Mouse (Mus musculus) myocyte (in vitro differentiated cells): Measurements from ENCODE around the gene Tmem247. TPM values are rescaled to one million over a fixed set of nuclear protein-coding genes. Genes with fewer than 3 reads are reported as not detected.

Source experiments
- H3K27me3 ChIP-seq: one replicate; pipeline ENCODE4 v1.6.1; 2011; ENCODE audit not compliant: control insufficient read depth, insufficient read depth, insufficient read length
- H3K36me3 ChIP-seq: one replicate; pipeline ENCODE4 v1.6.1; 2011; ENCODE audit not compliant: control insufficient read depth, insufficient read depth
- H3K4me2 ChIP-seq: one replicate; pipeline ENCODE4 v1.6.1; 2011; ENCODE audit warnings: low read depth, control low read depth
- H3K4me3 ChIP-seq: one replicate; pipeline ENCODE4 v1.5.1; 2011; ENCODE audit warnings: mild to moderate bottlenecking, control low read depth, moderate library complexity
- H3K79me2 ChIP-seq: one replicate; pipeline ENCODE4 v1.6.1; 2011; ENCODE audit not compliant: control insufficient read depth, insufficient read depth
- H3ac ChIP-seq: one replicate; pipeline ENCODE4 v1.6.1; 2011; ENCODE audit not compliant: control insufficient read depth, insufficient read length
- CEBPB ChIP-seq: IDR thresholded peaks from 2 replicates; pipeline ENCODE4 v1.6.1; 2011; ENCODE audit warnings: mild to moderate bottlenecking, moderate library complexity; ENCODE audit not compliant: poor library complexity, insufficient read depth, severe bottlenecking
- E2F4 ChIP-seq: IDR thresholded peaks from one replicate; pipeline ENCODE4 v1.6.1; 2011; ENCODE audit warnings: mild to moderate bottlenecking, control low read depth, moderate library complexity; ENCODE audit not compliant: insufficient read depth
- MAX ChIP-seq: IDR thresholded peaks from one replicate; pipeline ENCODE4 v1.6.1; 2011; ENCODE audit warnings: low read depth, mild to moderate bottlenecking, control low read depth
- MYOD1 ChIP-seq, 3 experiments: IDR thresholded peaks; one replicate each; pipeline ENCODE4 v1.6.1; 2011; ENCODE audit warnings: control low read depth in 2 of 3, low read depth in 2 of 3, mild to moderate bottlenecking in 2 of 3, moderate library complexity in 1 of 3; ENCODE audit not compliant: insufficient read length in 2 of 3, control insufficient read depth in 1 of 3
- MYOG ChIP-seq, 3 experiments: IDR thresholded peaks; one replicate each; pipeline ENCODE4 v1.6.1; 2011; ENCODE audit warnings: control low read depth in 2 of 3, low read depth in 2 of 3, mild to moderate bottlenecking in 2 of 3; ENCODE audit not compliant: insufficient read length in 2 of 3, control insufficient read depth in 1 of 3, insufficient read depth in 1 of 3
- POLR2A ChIP-seq: IDR thresholded peaks from one replicate; pipeline ENCODE4 v1.6.1; 2011; ENCODE audit warnings: low read depth, mild to moderate bottlenecking, control low read depth, moderate library complexity; ENCODE audit not compliant: insufficient read length
- POLR2AphosphoS2 ChIP-seq: IDR thresholded peaks from one replicate; pipeline ENCODE4 v1.6.1; 2011; ENCODE audit warnings: low read depth, control low read depth; ENCODE audit not compliant: insufficient read length
- REST ChIP-seq: IDR thresholded peaks from one replicate; pipeline ENCODE4 v1.6.1; 2011; ENCODE audit warnings: mild to moderate bottlenecking, control low read depth, moderate library complexity; ENCODE audit not compliant: insufficient read depth, insufficient read length
- SRF ChIP-seq: IDR thresholded peaks from one replicate; pipeline ENCODE4 v1.6.1; 2011; ENCODE audit warnings: low read depth; ENCODE audit not compliant: control insufficient read depth, insufficient read length
- TCF12 ChIP-seq: IDR thresholded peaks from one replicate; pipeline ENCODE4 v1.6.1; 2011; ENCODE audit warnings: mild to moderate bottlenecking, control low read depth; ENCODE audit not compliant: poor library complexity, insufficient read depth, severe bottlenecking
- TCF3 ChIP-seq: IDR thresholded peaks from one replicate; pipeline ENCODE4 v1.6.1; 2011; ENCODE audit warnings: low read depth, control low read depth; ENCODE audit not compliant: insufficient read length
- USF1 ChIP-seq: IDR thresholded peaks from one replicate; pipeline ENCODE4 v1.6.1; 2011; ENCODE audit warnings: low read depth, mild to moderate bottlenecking, control low read depth, moderate library complexity
- polyA plus RNA-seq: library from polyadenylated mRNA; unstranded; fragments of >200 nt; fragmentation: generic; extraction: Trizol; gene quantifications from one replicate; pipeline ENCODE4 v1.2.1, GENCODE M21; 2012; ENCODE audit warnings: missing spikeins

Gene Tmem247
- polyA plus RNA-seq, 1 experiment = not detected

- no peak overlapping the region for H3K4me2 ChIP-seq
- no peaks in the 10 kb centered on the region for H3K79me2 ChIP-seq
- H3K27me3 ChIP-seq = peaks cover 6% of the 10 kb centered on the region
- H3K4me3 ChIP-seq = no peak overlapping the region
- TF ChIP-seq MAX = no peak
- TF ChIP-seq USF1 = no peak
- no peak for TF ChIP-seq POLR2A
- TF ChIP-seq E2F4 = no peak
- no peak for TF ChIP-seq MYOG (IDR thresholded peaks at IDR 0.05; ENCODE audit: control insufficient read depth in 1 of 3, insufficient read depth in 1 of 3, insufficient read length in 2 of 3, low read depth in 2 of 3)
- no peak for TF ChIP-seq CEBPB
- no peak for TF ChIP-seq TCF12
- no peak for TF ChIP-seq POLR2AphosphoS2
- no peak for TF ChIP-seq SRF
- no peak for TF ChIP-seq REST
- no peak for TF ChIP-seq TCF3
- TF ChIP-seq MYOD1 (IDR thresholded peaks at IDR 0.05; ENCODE audit: control insufficient read depth in 1 of 3, insufficient read length in 2 of 3, low read depth in 2 of 3) = no peak
- no peaks in the 10 kb centered on the region for H3K36me3 ChIP-seq
- H3ac ChIP-seq = no peak overlapping the region
These were observed 28.9 kb downstream of the Tmem247 start for GRCm38 (mm10) chr17:86946078-86946477.

- no peak within 1 kb of the TSS for H3ac ChIP-seq
- TF ChIP-seq MYOG (IDR thresholded peaks at IDR 0.05; ENCODE audit: control insufficient read depth in 1 of 3, insufficient read depth in 1 of 3, insufficient read length in 2 of 3, low read depth in 2 of 3) = no peak
- no peaks in the 10 kb centered on the region for H3K79me2 ChIP-seq
These were observed 31.0 kb downstream of the Tmem247 start, which contains the start of gene Atp6v1e2 for GRCm38 (mm10) chr17:86947840-86948796. TSS of gene Atp6v1e2 (minus strand) at chr17:86947897.

DNA sequence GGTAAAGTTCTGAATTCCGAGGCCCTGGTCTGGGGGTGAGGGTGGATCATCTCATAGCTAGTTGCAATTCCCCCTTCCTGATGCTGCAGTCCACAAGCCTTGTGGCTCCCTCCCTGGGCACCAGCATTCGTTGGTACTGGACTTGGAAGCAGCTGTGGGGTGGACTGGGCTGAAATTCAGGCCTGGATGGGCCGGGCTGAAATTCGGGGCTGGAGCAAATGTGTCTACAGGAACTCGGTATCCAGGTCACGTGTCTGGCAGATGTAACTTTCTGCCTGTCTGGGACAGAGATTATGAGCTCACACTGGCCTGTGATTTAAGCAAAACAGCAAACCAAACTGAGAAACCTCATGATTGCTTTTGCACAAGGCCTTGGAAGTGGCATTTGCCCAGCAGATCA, 31.7 kb downstream of the Tmem247 start:
- TF ChIP-seq MYOD1 (IDR thresholded peaks at IDR 0.05; ENCODE audit: control insufficient read depth in 1 of 3, insufficient read length in 2 of 3, low read depth in 2 of 3) = no peak
- TF ChIP-seq USF1 = peak; percentile 56
- TF ChIP-seq POLR2AphosphoS2 = no peak
- TF ChIP-seq MAX = no peak
- peak in 1 of 3 experiments; percentile 63 for TF ChIP-seq MYOG (IDR thresholded peaks at IDR 0.05; ENCODE audit: control insufficient read depth in 1 of 3, insufficient read depth in 1 of 3, insufficient read length in 2 of 3, low read depth in 2 of 3)
- Histone ChIP-seq H3K4me2 (peak overlapping the region; percentile 1), H3K4me3 (no peak overlapping the region), H3K79me2 (no peaks in the 10 kb centered on the region), H3K36me3 (no peaks in the 10 kb centered on the region), H3ac (no peak overlapping the region), H3K27me3 (peaks cover 6% of the 10 kb centered on the region)

More at GRCm38 (mm10) chr17:86947840-86948796, 31.0 kb downstream of the Tmem247 start, which contains the start of gene Atp6v1e2:
- Histone ChIP-seq H3K4me3 (no peak within 1 kb of the TSS), H3K4me2 (peak within 1 kb of the TSS; percentile 1), H3K27me3 (peaks cover 6% of the 10 kb centered on the region), H3K36me3 (no peaks in the 10 kb centered on the region)

GRCm38 (mm10) chr17:86957239-86957638, 40.1 kb downstream of the Tmem247 start:
- H3ac ChIP-seq = no peak overlapping the region
- H3K4me3 ChIP-seq = no peak overlapping the region
- H3K79me2 ChIP-seq = no peaks in the 10 kb centered on the region
- TF ChIP-seq POLR2A (no peak), REST (no peak), USF1 (no peak), MYOG (IDR thresholded peaks at IDR 0.05; ENCODE audit: control insufficient read depth in 1 of 3, insufficient read depth in 1 of 3, insufficient read length in 2 of 3, low read depth in 2 of 3) (no peak), POLR2AphosphoS2 (no peak), CEBPB (no peak)
- H3K4me2 ChIP-seq = no peak overlapping the region
- no peaks in the 10 kb centered on the region for H3K36me3 ChIP-seq
- H3K27me3 ChIP-seq = no peaks in the 10 kb centered on the region

GRCm38 (mm10) chr17:86957968-86958367, 40.8 kb downstream of the Tmem247 start:
- TF ChIP-seq MYOD1 (IDR thresholded peaks at IDR 0.05; ENCODE audit: control insufficient read depth in 1 of 3, insufficient read length in 2 of 3, low read depth in 2 of 3) = peak in 1 of 3 experiments; percentile 52
- no peak for TF ChIP-seq CEBPB
- peak in 1 of 3 experiments; percentile 34 for TF ChIP-seq MYOG (IDR thresholded peaks at IDR 0.05; ENCODE audit: control insufficient read depth in 1 of 3, insufficient read depth in 1 of 3, insufficient read length in 2 of 3, low read depth in 2 of 3)
- no peaks in the 10 kb centered on the region for H3K36me3 ChIP-seq
- no peaks in the 10 kb centered on the region for H3K27me3 ChIP-seq
- no peak overlapping the region for H3ac ChIP-seq
- no peak overlapping the region for H3K4me3 ChIP-seq
- no peak overlapping the region for H3K4me2 ChIP-seq
- H3K79me2 ChIP-seq = no peaks in the 10 kb centered on the region
